Mouse (Mus musculus) mouse embryonic stem cell (cell line): ENCODE results near the gene Plekho2.

Experiments used
- in situ Hi-C, 2 experiments: fragments of 300-500 bp; cut with MboI; formaldehyde crosslinking; loops; 1 replicate in 1 of 2; 3 replicates in 1 of 2; pipeline ENCODE4 v1.14.3; 2019 to 2020; ENCODE audit warnings: low sequenced_read_pairs in 2 of 2, low pct_unique_long_range_greater_than_20kb in 1 of 2, mixed read lengths in 1 of 2; ENCODE audit not compliant: unreplicated experiment in 1 of 2

The Plekho2 gene

DNA sequence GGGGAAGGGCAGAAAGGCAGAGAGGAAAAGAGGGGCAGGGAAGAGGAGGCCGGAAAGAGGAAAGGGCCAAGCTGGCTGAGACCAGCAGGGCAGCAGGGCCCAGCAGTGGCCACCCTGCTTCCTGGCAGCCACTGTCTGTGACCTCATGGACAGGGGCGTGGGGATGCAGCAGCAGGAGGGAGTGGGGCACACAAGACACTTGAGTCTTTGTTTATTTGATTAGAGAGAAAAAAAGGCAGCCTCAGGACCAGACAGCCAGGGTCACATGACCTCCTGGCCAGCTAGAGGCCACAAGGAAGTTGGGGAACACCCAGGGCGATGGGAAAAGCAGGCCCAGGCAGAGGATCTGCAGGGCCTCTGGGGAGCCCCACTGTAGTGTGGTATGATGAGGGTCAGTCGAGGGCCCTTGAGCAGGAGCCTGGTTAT is 17.7 kb downstream of the Plekho2 start:
- in situ Hi-C loops, result no loop called here

GRCm38 (mm10) chr9:65561016-65561415 is 18.8 kb downstream of the Plekho2 start:
- in situ Hi-C loops, result no loop called here

DNA sequence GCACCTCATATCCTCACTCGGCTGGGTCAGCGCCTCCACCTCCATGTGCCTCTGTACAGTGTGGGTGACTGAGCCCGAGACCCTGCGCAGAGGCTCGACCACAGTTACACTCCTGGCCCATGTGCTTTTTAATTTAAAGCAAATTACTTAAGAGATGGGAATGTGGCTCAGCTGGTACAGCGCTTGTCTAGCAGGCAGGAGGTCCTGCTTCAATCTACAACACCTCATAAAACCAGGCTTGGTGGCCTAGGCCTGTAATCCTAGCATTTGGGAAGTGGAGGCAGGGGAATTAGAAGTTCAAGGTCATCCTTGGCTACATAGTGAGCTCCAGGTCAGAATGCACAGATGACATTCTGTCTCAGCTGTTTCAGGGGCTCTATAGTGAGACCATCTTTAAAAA is 21.0 kb downstream of the Plekho2 start:
- in situ Hi-C loops, result no loop called here

GRCm38 (mm10) chr9:65556979-65557378 is 22.9 kb downstream of the Plekho2 start:
- in situ Hi-C loops, result no loop called here

DNA sequence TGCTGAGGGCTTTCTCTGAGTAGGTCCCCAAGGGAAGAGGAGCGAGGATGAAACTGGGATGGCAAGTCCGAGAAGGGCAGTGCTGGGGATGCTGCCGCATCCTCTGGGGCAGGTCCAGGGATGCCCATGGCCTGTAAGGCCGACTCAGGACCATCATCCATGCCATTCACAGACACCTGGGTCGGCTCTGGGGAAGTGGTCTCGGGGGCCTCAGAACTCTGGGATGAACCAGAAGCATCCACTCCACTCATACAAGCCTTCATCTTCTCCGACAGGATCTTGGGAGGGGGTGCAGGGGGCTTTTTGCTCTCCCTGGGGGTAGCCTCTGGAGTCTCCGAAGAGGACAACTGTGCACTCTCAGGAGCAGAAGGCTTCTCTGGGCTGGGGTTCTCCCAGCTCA is 23.5 kb downstream of the Plekho2 start:
- in situ Hi-C loops, result no loop called here

DNA sequence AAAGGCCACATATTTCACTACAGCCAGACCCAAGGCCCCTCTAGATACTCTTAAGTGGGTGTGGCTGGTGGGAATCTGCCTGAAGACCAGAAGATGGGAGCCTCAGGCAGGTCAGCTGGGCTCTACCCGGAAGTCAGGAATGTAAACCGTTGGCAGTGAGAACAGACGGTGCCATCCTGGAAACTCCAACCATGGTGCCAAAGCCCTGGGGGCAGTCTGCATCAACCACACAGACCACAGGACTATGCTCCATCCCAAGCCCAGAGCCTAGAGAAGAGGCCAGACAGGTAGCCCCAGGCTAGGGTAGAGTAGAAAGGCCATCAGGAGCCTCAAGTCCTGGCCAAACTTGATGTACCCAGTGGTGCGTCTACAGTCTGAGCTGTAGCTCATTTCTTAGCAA is 24.2 kb downstream of the Plekho2 start:
- in situ Hi-C loops, result no loop called here

DNA sequence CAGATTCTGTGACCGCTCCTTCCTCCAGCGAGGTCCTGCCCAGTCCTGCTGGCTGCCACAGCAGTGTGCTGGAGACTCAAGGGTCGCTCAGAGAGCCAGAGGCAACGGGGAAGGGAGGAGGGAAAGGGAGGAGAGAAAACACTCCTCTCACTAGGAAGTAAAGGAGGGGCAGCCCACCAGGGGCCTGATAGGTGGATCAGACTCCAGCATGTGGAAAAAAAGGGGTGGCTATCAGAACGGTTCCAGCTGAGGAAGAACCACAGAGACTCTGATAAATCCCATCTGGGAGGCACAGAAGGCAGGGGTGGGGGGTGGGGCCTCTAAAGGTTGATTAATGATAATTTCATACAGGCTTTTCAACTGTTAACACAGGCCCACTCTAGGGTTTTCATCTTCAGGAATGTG is 24.8 kb downstream of the Plekho2 start:
- in situ Hi-C loops, result no loop called here

GRCm38 (mm10) chr9:65552711-65553110 is 27.1 kb downstream of the Plekho2 start:
- in situ Hi-C loops, result no loop called here

DNA sequence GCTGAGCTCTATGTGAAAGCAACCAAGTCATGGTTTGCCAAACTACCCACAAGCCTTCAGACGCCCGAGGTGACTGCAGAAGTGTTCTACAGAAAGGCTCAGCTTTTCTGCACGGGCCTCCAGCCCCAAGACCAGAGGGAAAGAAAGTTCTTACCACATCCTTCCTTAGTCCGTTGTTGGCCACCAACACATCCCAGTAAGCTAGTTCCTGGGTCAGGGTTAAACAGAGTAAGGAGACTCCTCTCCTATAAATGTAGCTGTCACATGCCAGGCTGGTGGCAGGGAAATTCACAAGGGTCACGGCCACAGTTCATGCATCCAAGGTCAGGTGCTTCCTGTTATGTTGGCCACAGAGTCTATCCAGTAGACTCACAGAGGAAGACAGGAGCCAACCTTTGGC is 27.7 kb downstream of the Plekho2 start:
- in situ Hi-C loops, result no loop called here

GRCm38 (mm10) chr9:65551035-65551434 is 28.8 kb downstream of the Plekho2 start:
- in situ Hi-C loops, result no loop called here

GRCm38 (mm10) chr9:65550079-65550831 is 29.6 kb downstream of the Plekho2 start:
- in situ Hi-C loops, result no loop called here

GRCm38 (mm10) chr9:65549643-65550042 is 30.2 kb downstream of the Plekho2 start:
- in situ Hi-C loops, result no loop called here

DNA sequence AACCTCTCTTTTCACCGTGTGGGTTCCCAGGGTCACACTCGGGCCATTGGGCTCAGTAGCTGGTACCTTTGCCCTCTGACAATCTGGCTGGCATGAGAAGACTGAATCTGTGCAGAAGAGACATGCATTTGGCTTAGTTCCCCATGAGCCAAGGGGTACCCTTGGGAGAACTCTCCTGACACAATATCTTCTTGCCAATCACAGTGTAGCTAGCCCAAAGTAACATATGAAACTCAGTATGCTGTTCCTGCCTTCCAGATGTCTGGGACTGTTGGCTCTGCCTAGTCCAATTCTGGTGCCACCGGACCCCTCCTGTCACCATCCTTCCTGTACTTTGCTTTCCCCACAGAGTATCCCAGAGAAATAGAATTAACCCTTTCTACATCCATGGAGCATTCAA is 30.7 kb downstream of the Plekho2 start:
- in situ Hi-C loops, result no loop called here

DNA sequence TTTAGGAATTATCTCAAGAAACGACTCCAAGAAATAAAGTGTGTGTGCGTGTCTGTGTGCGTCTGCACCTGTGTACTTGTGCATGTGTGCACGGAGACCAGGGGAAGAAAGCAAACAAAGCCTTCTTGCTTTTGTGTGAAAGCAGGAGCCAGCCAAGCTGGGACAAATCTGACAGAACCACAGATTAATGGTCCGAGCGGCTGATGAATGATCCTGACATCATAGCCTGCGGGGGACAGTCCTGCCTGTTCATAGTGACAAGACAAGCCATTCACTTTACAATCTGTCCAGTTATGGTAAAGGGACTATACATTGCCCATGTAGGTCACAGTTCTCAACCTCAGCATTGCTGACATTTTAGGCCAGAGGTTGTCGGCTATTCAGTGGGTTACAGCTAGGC is 31.5 kb downstream of the Plekho2 start:
- in situ Hi-C loops, result no loop called here

GRCm38 (mm10) chr9:65547844-65548243 is 32.0 kb downstream of the Plekho2 start:
- in situ Hi-C loops, result no loop called here

DNA sequence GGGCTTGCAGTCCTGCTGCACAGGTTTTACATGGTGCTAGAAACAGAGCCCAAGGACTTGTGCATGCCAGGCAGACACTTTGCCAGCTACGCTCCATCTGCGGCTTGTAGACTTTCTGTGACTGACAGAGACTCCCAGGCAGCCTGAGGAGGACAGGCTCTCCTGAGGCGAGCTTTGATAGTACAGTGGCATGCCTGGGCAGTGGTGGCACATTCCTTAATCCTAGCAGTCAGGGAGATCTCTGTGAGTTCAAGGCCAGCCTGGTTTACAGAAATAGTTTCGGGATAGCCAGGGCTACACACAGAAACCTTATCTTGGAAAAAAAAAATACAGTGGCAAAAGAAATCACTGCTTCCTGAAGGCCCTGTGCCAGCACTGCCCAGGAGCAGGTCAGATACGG is 32.7 kb downstream of the Plekho2 start:
- in situ Hi-C loops, result no loop called here

DNA sequence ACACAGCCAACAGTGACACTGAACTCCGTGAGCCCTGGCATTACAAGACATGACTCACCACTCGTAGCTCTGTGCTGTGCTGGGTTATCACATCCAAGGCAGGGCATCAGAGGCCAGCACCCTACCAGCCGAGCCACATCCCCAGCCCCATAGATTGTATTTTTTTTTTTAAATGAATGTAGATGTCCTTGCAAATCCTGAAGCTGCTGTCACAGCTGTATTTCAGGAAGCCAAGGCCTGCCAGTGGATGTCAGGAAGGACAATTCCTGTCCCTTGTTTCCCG is 33.5 kb downstream of the Plekho2 start:
- in situ Hi-C loops, result no loop called here

DNA sequence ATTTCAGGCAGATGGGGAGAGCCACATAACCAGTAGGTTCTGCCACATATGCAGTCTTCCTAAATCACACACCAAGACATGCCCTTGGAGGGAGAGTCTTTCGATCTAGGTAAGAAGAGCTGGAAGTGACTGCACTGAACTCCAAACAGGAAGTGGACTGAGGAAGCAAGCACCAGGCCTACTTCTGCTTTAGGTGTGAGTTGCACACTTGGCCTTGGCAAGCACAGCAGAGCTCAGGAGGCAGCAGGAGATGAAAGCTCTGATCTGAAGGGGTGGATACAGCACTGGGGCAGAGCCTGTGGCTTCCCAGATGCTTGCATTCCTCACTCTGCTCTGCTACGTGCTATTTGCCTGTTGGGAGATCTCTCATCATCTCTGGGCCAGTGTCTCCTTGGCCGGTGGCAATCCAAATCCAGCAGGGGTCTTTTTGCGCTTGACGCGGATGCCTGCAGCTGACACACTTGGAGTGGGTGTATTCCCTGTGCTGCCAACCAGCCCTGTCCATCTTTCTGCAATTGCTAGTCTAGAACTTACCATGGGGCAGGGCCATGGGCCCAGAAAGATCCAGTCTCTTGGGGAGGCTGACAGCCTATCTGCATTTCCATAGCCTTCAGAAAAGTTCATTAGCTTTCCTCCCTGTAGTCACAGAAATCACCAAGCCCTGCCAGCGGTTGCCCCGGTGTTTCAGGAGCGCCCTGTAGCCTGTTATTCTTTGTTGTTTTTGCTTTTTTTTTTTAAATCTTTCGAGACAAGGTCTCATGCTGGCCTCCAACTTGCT is 34.0 kb downstream of the Plekho2 start:
- in situ Hi-C loops, result no loop called here

GRCm38 (mm10) chr9:65542111-65542524 is 37.7 kb downstream of the Plekho2 start:
- in situ Hi-C loops, result loop anchor here in 1 of 2 experiments (5.0 kb wide), 1 partner anchor 35 kb away; no protein-coding TSS in a partner anchor
